Mouse (Mus musculus): ENCODE data around the gene Nthl1.

The Nthl1 gene

DNA sequence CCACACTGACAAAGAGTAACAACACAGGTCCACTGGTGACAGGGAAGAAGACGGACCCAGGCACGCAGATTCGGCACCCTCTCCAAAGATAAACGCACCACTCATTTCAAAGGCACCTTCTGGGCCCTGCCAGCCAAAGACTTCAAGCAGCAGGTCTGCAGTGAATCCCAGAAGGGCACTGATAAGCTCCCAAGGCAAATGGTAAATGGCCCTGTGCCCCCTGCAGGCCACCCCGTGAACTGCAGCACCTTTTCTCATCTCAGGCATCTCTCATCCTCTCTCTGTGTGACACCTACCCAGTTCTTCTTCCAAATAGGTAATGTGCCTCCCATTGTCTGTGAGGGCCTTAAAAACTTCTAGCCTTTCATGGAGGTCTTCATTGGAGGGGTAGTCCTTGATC is 3.8 kb upstream of the Nthl1 start:
- DNase-seq (ENCODE audit: low spot score) = peak; percentile 90

DNA sequence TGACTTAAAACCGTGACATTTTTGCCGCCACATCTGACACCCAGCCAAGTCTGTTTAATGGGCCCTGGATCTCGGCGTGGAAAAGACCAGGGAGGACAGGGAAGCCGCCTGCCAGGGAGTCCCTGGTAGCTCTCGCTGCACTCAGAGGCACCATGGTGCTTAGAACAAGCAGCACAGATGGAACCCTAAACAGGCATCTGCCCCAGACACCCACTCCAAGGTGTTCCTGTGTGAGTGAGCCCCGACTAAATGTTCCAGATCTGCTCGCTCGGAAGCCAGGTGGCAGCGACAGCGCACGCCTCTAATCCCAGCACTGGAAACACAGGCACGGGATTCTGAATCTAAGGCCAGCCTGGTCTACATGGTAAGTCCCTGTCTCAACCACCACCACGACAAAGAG is 2.4 kb upstream of the Nthl1 start:
- DNase-seq (ENCODE audit: low spot score) = no peak

DNA sequence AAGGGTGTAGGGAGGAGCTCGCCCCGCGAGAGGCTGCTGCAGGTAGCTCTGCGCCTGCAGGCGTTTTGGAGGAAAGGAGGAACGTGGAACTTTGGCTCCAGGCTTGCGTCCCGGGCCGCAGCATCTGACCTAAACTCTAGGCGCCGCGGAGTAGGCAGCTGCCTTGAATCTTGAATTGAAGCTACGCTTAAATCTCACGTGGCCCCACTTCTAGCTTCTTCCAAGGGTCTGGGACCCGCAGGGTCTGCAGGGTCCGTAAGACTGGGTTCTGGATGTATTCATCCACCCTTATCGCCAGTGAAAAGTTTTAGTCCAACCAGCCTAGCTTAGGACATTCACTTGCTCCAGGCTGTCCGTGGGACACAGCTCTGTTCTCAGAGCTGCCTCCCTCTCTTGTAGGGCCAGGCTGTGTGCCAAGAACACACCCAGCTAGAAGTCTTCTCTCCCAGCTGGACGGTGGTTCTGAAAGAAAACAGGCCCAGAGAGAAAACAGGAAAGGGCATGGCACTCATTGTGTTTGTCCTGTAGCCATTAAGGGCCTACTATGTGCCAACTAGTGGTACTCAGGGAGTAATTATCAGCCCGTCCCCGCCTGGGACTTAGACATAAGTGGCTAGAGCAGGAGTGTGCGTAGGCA is 451 bp downstream of the Nthl1 start:
- DNase-seq (ENCODE audit: low spot score) = no peak

DNA sequence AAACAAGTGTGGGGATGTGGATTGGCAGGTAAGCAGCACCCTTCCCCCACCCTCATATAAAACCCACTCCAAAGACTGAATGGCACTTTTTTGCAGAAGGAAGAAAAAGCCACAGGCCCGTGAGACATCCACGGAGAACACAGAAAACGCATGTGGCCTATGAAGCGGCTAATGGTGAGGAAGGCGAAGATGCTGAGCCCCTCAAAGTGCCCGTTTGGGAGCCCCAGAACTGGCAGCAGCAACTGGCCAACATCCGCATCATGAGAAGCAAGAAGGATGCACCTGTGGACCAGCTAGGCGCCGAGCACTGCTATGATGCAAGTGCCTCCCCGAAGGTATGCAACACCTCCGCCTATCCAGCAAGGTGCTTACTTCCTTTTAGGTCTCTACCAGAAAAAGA is 1.4 kb downstream of the Nthl1 start:
- no peak for DNase-seq (ENCODE audit: low spot score)

DNA sequence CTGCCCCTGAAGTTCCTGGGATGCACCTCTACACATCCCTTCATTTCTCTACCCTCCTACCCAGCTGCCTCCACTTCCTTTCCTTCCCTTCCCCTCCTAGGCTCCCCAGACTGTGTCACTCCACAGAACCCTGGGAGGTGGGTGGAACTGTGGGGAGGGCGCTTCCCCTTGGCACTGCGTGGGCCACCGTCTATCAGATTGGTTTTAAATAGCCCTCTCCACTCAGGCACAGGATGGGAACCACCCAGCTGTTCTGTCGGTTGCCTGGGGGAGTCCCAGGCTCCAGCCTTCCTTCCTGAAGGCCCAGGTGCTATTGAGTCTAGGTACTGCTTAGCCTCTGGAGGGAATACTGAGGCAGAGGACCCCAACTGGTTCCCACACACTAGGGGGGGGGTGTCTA is 2.5 kb downstream of the Nthl1 start:
- DNase-seq (ENCODE audit: low spot score) = no peak

DNA sequence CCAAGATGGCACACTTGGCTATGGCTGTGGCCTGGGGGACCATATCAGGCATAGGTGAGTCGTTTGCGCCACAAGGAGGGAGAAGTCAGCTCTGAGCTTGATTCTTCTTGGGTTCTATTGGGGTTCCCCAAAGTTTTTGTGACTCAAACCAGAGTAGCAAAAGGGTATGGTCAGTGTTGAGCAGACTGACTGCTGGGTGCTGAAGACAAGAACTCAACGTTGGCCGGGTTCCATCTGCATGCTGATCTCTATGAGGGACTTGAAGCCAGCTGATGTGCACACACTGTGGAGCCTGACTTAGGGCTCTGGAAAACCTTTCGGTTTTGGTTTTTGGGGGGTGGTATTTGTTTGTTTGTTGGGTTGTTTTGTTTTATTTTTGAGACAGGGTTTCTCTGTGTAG is 3.2 kb downstream of the Nthl1 start:
- no peak for DNase-seq (ENCODE audit: low spot score)

DNA sequence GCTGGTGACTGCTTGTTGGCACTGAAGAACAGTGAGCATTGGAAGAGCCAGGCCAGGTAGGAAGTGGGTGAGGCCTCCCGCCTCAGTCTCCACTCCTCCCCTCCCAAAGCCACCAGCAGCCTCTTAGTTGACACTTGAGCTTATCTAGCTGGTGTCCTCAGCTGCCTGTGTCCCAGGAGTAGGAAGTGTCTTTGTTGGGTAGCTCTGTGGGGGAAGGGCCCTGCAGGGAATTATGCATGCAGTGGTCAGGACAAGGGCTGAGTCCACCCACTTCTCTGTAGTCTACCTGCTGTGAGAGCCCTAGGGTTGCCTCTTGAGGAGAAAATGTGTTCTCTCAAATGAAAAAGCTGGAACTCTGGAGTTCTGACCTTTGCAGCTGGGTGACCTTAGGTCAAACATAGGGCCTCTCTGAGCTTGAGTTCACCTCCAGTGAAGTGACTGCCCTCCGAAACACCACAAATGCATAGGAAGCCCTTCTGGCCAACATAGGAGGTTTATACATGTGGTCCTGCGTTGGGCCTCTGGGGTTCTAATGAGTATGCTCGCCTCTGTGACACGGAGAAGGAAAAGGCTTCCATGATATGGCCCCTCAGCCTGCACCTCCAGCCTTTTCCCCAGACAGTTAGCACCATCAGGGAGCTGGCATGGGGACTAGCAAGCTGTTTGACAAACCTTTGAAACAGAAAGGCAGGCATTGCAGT is 4.5 kb downstream of the Nthl1 start:
- no peak for DNase-seq (ENCODE audit: low spot score)

DNA sequence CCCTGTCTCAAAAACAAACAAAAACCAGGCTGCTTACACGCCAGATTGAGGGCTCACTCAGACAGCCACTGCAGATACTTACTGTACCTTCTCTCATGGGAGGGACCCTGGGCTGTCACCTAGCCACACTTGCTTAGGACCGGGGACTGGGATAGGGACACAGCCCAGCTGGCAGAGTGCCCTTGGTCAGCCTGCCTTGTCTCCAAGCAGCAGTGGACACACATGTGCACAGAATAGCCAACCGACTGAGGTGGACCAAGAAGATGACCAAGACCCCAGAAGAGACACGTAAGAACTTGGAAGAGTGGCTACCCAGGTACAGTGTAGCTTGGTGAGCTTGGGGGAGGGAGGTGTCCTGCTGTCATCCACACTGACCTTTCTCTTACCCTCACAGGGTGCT is 5.7 kb downstream of the Nthl1 start:
- no peak for DNase-seq (ENCODE audit: low spot score)

DNA sequence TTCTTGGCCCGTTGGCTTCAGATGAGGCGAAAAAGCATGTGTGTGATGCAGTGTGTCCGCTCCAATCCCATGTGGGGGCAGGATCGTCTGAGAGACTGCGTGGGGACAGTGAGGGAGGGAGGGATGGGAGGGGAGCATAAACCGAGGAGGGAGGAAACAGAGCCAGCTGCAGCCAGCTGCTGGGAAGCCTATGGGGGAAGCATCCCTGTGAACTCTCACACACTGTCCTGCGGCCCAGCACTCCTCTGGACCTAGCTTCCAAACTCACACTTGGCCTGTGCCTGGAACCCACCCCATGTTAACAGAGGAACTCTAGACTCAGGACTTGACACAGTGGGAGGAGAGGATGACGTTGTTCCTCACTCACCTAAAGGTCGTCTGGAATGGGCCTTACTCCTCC is 6.4 kb downstream of the Nthl1 start:
- DNase-seq (ENCODE audit: low spot score) = no peak

DNA sequence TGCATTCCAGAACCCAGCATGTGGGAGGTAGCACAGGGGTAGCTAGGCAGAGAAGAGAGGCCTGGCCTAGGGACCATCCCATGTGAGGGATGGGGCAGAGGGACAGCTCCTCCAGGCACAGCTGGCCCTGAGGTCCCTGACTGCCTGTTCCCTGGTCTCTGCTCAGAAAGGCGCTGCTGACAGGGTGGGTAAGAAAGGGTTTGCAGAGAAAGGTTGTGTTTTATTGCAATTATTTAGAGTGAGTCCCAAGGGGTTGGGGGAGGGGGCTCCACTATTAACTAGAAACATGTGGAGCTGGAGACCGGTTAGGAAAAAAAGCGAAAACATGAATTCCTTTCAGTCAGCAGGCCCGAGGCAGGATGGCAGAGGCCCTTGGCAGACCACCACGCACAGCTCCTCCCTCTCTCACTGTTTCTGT is 7.1 kb downstream of the Nthl1 start:
- DNase-seq (ENCODE audit: low spot score) = no peak

DNA sequence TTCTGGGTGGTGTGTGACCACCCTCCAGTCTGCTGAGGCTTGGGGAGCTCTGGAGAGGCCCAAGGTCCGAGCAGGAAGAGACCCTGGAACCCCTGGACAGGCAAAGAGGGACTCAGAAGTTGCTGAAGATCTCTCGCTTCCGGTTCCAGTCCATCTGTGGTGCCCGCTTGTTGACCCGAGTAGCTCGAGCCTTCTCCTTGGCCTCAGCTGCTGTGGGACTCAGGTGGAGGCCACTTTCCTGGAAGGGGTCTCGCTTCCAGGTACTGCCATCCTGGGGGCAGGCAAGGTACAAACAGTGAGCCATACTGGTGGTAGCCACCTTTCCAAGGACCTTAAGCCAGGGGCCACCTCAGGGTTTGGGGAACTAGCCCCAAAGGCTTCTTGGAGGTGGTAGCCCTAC is 7.6 kb downstream of the Nthl1 start:
- no peak for DNase-seq (ENCODE audit: low spot score)

DNA sequence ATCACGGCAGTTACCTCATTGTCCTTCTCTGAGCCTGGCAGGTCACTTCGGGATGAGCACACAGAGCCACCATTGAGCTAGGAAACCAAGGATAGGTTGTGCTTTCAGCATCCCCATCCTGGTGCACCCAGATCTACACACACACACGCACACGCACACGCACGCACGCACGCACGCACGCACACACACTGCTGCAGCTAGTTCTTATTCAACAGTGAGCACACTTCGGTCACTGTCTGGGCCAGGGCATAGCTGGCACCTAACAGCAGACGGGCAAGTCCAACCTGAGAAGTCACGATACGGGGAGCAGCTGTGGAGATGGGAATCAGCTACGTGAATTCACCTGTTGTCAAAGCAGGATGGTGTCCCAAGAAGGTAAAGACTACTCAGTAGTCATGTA is 8.1 kb downstream of the Nthl1 start:
- no peak for DNase-seq (ENCODE audit: low spot score)

DNA sequence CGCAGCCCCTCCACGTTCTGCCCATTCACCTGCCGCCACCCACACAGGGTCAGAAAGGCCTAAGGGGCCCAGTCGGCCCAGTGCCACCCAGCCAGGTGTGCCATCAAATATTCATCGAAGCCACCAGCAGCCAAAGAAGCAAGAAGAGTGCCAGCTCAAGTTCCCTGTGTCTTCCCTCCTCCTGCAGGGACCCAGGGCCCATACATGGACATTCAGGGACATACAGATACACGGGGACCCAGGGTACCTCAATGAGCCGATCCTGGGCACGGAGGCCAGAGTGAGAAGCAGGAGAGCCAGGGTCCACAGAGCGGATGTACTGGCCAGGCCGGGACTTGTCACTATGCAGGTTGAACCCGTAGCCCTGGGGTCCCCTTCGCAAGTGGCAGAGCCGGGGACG is 9.5 kb downstream of the Nthl1 start:
- no peak for DNase-seq (ENCODE audit: low spot score)

DNA sequence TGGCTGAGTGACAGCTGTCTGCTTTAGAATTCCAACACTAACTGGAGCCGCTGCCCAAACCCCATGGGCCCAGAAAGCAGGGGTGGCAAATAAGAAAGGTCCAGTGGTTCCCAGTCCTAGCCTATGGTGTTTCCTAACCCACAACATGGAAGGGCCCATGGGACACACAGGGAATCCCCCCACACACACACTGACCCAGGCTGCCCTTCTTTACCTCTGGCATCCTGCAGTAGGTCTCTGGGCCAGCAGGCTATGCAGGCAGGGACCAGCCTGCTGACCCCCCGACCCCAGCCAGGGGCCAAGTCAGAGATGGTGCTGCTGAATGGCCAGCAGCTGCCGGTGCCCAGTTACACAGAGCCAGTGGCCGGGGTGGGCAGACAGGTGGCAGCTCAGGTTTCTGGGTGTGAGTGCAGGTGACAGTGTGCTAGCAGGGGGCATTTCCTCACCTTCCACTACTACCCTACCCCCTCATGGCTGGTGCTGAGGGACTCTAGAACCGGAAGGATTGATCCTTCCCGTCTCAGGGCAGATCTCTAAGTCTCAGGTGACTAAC is 10.4 kb downstream of the Nthl1 start:
- no peak for DNase-seq (ENCODE audit: low spot score)

DNA sequence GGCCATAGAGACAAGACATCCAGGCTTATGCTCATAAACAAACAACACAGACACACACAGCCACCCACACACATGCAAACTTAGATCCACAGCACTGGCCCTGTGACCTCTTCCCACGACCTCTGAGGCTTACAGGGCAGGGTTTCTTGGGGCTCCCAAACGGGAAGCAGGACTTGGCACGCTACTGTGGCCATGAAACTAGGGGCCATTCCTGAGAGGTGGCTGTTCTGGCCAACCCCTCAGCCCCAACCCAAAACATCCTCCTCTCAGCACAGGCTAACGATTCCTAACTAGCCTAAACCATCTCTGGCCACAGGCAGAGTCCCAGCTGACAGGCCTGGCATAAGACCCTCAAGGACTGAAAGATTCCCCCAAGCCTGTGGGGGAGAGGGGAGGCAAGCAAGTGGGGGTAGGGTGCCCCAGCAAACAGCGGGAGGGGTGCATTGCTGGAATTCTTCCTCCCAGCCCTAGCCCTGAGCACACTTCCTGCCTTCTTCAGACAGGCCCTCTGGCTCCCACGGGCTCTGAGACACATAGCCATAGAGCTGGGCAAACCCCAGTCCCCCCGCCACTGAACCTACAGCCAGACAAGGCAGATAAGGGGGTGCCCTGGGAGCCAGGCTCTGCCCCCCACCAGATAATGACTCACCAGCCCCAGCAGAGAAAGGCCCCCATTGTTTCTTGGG is 11.7 kb downstream of the Nthl1 start:
- DNase-seq (ENCODE audit: low spot score) = no peak

DNA sequence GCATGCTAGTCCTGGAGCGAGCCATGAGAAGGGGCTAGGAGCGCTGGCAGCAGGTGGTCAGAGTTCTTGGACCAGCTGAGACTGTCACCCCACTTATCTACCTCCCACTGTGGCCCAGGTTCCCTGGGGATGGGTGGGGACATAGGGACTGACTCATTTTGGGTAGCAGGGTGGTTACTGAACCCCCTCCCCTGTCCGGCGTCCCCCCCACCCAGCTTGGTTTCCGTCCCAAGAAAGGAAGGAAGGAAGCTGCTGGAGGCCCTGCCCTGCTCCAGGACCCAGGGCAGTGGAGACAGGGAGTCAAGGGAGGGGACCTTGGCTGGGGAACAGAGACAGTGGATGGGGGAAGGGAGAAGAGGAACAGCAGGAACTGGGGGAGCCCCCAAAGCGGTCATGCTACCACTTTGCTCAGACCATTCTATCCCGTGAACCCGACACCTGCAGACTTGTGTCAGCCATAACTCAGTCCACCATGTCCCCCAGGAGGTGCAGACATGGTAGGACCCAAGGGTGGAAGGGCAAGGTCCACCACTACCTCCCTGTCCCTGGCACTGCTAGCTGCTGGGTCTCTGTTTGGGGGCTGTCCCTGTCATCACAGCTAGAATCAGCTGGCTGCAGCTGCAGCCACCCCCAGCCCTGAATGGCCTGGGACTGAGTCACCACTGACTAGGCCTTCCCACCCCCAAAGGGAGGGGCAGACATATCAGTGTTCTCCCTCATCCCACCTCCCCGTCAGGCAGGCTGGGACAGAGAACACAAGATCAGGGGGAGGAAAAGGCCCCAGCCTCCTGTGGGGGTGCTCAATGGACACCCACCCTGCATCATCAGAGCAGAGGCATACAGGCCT is 12.6 kb downstream of the Nthl1 start:
- no peak for DNase-seq (ENCODE audit: low spot score)

DNA sequence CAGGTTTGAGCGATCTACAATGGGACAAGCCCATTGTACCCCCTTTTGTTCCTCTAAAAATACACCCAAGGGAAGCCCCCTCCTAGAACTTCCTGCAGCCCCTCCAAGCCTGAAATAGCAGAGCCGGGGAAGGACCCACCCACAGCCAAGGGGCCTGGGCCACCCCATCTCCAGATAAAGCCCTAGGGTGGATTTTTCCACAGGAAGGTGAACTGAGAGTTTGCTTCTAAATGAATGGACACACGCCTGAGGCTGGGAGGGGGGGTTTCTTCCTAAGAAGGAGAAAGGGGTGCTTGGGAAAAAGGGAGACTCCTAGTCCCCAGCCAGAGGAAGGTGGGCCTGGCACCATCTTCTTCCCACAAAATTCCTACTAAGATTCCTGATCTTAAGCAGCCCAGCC is 13.4 kb downstream of the Nthl1 start:
- no peak for DNase-seq (ENCODE audit: low spot score)

DNA sequence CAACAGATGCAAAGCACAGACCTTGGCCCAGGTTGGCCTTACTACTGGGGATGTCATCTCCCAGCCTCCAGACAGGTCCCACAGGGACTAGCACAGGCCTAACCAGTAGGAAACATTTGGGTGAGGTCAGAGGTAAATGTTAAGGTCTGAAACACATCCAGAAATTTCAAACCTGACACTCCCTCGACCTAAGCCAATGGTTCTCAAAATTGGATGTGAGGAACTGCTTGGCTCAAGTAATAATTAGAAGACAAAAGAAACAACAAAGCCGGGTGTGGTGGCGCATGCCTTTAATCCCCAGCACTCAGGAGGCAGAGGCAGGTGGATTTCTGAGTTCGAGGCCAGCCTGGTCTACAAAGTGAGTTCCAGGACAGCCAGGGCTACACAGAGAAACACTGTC is 13.9 kb downstream of the Nthl1 start:
- no peak for DNase-seq (ENCODE audit: low spot score)

DNA sequence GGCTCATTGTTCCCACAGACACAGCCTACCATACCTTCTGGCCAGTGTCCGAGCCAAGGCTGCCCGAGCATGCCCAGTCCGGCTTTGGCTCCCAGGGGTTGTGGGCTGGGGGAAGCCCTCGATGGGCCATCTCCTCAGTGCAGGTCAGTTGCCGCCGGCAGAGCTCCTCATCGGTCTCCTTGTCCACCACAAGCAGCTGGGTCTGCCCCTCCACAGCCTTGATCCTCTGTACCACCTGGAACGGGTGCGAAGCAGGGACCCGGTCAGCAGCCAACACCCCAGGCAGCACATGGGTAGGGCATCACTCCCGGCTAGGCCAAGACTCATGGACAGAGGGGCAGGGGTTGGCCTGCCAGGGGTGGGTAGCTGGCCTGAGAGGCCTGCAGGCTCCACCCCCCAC is 15.0 kb downstream of the Nthl1 start:
- no peak for DNase-seq (ENCODE audit: low spot score)

DNA sequence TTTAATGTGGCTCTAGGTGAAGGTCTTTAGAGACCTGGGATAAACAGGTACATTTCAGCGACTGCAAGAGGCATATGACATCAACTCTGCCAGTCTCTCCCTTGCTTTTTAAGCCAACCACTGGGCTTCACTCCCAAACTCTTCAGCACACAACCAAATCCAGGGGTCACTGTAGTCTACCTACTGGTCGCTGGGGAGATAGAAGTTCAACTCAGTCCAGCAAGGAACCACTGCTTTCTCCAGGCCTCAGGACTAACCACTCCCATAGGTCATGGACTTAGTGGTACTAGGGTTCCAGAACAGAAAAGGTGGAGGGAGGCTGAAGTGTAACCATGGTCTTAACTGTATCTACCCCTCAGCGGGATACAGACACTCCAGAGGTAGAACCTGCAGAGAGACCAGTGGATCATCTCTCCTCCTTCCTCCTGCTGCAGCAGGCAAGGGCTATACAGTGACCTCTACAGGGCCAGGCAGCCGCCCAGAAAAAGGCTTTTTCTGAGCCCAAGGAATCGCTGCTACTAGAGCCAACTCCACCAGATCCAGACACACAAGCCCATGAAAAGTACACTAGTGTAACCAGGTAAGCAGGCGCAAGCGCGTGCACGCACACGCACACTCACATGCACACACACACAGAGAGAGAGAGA is 16.4 kb downstream of the Nthl1 start:
- DNase-seq (ENCODE audit: low spot score) = no peak

DNA sequence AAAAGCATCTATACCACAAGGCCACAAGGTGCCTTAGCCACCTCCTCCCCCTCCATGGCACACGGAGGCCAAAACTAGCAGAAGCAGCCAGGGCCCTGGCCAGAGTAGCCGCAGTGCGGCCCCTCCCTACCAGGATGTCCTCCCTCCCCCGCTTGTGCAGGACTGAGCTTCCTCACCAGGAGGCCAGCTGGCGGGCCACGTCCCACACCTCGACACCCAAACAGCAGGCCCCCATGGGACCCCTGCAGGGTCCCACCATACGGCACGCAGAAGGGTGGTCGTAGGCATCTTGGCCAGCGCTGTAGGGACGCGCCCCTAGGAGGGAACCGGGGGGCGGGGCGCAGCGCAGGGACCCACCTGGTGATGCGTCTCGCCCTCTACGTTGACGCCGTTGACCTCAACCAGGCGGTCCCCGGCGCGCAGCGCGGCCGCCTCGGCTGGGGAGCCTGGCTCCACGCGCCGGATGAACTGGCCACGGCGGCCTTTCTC is 17.1 kb downstream of the Nthl1 start:
- peak; percentile 46 for DNase-seq (ENCODE audit: low spot score)

Measured in retina, embryonic 14.5 days (tissue).